Mouse (Mus musculus): ENCODE data around the gene Tmem116.
"Not testable (repeated sequence)": the region's sequence is repeated elsewhere in the genome, so short reads cannot be mapped to it uniquely, and the experiment has no call there.

The Tmem116 gene

DNA sequence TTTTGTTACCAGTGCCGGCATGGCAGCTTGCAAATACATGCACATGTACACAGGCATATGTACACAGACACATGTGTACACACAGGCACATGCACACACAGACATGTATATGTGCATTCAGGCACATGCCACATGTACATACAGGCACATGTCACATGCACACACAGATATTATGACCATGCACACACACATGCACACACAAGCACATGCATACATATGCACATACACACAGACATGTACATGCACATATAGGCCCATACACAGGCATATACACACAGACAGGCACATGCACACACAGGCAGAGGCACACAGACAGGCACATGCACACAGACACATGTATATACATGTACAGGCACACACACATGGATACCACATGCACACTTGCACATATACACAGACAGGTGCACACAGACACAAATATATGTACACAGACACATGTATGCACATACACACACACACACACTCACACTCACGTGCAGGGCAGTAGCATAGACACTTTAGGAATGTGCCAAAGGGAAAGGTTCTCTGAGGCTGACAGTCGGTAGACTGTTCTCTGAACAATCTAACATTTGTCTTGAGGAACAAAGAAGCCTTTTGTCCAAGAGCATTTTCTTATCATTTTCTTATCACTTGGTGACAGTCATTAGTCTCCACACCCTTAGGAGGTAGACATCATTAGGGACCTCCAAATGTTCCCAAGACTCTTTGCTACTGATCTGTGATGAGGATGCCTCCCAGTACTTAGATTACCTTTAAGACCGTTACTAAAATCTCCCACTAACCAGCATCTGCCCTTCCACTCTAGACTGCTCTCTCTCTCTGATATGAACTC, 9.9 kb downstream of the Tmem116 start:
- no peak for DNase-seq (ENCODE audit: extremely low read depth, insufficient read length, low spot score)

DNA sequence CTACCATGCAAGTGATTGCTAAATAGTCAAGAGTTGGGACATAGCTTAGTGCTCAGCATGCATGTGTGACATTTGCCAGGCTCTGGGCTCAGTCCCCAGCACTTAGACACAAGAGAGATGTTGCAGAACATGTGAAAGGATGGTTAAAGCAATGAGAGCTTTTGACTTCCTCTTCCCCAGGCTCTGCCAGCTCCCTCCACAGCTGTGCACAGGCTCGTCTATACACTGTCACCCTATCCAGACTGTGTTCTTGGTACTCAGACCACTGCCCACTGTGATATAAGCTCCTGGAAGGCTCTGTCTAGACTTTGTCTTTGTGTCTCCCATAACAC, 10.4 kb downstream of the Tmem116 start:
- DNase-seq (ENCODE audit: extremely low read depth, insufficient read length, low spot score) = no peak

- no peak for DNase-seq (ENCODE audit: extremely low read depth, insufficient read length, low spot score)
Observed at GRCm38 (mm10) chr5:121462967-121463366, 11.3 kb downstream of the Tmem116 start.

DNA sequence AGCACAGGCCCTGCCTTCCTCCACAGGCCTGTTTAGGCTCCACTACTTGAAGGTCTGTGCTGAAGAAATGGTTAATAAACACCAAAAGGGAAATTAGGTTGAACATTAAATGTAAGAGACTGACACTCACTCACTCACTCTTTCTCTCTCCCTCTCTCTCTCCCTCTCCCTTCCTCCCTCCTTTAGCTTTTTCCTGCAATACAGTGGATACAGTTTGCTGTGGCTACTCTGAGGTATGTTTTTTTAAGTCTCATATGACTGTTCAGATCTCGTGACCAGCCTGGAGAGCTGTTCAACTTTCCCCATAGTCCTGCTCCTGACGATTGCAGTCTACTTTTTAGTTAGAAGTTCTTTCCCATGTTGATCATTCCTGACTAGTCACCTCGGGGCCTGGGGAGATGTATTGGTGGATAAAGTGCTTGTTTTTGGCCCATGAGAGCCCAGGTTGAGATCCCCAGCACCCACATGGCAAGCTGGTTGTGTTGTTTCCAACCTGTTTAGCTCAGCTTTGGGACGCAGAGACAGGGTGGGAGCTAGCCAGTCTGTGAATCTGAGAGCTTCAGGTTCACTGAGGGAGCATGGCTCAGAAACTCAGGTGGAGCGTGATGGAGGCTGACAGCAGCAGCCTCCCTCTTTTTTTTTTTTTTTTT, 12.0 kb downstream of the Tmem116 start:
- no peak for DNase-seq (ENCODE audit: extremely low read depth, insufficient read length, low spot score)

- DNase-seq (ENCODE audit: extremely low read depth, insufficient read length, low spot score) = no peak
Observed at GRCm38 (mm10) chr5:121469566-121469965, 17.9 kb downstream of the Tmem116 start.

GRCm38 (mm10) chr5:121472411-121472810, 20.7 kb downstream of the Tmem116 start:
- no peak for DNase-seq (ENCODE audit: extremely low read depth, insufficient read length, low spot score)

DNA sequence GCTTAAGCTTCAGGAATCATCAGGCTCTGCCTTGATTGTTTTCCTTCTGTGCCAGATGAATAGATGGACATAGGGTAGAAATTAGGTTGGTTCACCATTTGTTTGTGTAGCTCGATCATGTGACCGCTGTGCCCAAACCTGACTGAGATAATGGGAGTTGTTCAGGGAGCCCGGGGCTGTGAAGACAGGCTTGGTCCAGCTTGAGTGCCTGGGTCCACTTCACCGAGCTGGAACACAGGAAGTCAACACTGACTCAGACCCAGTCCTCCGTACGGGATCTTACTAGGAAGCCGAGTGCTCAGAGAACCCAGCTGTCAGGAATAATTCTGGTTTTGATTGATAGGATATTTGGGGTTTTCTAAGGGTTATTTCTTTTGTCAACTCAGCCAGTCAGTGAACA, 22.9 kb downstream of the Tmem116 start:
- no peak for DNase-seq (ENCODE audit: extremely low read depth, insufficient read length, low spot score)

DNA sequence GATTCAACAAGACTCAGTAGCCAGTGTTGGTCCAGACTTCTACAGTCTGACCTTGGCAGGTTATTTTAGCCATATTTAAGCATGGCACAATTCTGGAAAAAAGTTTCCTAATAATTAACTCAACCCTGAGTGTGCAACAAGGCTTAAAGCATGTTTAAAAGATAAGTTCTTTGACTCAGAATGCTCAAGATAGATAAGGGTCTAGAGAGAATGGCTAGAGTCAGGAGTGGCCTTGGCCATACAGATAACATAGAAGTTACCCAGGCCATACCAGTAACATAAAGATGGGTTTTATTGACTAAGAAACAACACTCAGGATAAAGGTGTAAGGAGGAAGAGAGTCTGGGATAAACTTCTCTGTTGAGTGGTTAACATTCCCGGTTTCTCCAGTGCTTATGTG, 24.3 kb downstream of the Tmem116 start:
- no peak for DNase-seq (ENCODE audit: extremely low read depth, insufficient read length, low spot score)

GRCm38 (mm10) chr5:121477680-121478079, 26.0 kb downstream of the Tmem116 start:
- DNase-seq (ENCODE audit: extremely low read depth, insufficient read length, low spot score) = no peak

DNA sequence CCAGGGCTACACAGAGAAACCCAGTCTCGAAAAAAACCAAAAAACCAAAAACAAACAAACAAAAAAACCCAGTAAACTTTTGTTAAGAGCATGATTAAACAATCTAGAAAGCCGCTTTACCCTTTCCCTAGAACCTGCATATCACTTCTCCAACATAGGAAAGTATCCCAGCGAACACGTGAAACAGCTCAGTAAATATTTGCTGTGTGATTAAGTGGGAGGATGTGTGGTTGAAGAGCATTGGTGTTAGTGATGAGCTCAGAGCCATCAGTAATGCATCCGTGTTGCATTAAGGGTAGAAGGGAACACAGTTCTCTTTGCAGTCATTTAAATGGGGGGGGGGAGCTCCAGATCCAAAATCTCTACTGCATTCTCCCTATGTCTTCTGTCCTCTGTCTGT, 33.1 kb downstream of the Tmem116 start:
- DNase-seq (ENCODE audit: extremely low read depth, insufficient read length, low spot score) = no peak

- DNase-seq (ENCODE audit: extremely low read depth, insufficient read length, low spot score) = no peak
Observed at GRCm38 (mm10) chr5:121493305-121493704, 41.6 kb downstream of the Tmem116 start.

GRCm38 (mm10) chr5:121500719-121501118, 49.0 kb downstream of the Tmem116 start:
- DNase-seq (ENCODE audit: extremely low read depth, insufficient read length, low spot score) = no peak

GRCm38 (mm10) chr5:121501424-121501996, 49.8 kb downstream of the Tmem116 start:
- DNase-seq (ENCODE audit: extremely low read depth, insufficient read length, low spot score) = not testable (repeated sequence)

DNA sequence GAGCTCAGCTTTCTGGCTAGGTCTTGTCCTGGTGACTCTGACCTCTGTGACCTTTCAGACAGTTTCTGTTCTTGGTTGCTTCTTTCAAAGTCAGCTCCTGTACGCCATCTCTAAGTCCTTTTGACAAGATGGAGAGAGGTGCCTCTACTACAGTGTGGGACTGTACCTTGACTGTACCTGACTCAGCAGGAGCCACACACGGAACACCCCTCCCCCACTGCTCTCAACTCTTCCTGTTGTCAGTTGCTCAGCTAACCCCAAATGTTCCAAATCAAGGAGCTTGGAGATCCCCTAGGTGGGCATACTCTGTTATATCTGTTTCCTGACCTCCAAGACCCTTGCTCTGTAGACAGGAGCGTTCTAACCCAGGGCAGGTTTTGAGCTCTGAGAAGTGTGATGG, 51.5 kb downstream of the Tmem116 start, which contains the start of gene Adam1b:
Adam1b (minus strand) TSS at position 205 of the 400 bp plus-strand sequence.
- DNase-seq (ENCODE audit: extremely low read depth, insufficient read length, low spot score) = no peak

DNA sequence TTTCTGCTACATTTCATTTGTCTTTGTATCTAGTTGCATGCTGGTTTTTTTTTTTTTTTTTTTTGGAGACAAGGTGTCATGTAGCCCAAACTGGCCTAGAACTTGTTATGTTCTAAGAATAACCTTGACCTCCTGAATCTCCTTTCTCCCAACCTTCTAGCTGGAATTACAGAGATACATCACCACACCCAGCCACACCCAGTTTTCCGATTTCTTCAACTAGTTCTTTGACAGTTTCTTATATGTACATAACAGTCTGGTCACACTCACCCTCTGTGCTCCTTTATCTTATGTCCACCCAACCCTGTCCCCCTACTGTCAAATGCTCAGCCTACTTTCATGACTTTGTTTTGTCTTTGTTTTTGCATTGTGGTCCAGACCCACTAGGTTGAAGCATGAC, 55.2 kb downstream of the Tmem116 start:
- no peak for DNase-seq (ENCODE audit: extremely low read depth, insufficient read length, low spot score)

GRCm38 (mm10) chr5:121510009-121510408, 58.3 kb downstream of the Tmem116 start:
- no peak for DNase-seq (ENCODE audit: extremely low read depth, insufficient read length, low spot score)

DNA sequence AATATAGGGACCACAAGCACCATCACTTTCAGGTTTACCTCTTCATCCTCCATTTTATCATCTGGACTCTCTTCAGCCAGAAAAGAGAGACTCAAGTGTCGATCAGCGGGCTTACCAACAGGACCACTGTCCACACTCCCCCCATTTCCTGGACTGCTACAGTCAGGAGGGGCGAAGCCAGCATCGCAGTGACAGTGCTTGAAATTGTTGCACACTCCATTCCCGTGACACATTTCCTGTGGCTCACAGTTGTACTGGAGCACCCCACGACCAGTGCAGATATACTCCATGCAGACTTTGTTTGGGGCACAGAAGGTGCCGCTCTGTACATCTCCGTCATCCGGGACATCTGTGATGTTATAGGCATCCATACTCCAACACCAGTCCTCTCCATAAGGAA, 67.3 kb downstream of the Tmem116 start:
- no peak for DNase-seq (ENCODE audit: extremely low read depth, insufficient read length, low spot score)

DNA sequence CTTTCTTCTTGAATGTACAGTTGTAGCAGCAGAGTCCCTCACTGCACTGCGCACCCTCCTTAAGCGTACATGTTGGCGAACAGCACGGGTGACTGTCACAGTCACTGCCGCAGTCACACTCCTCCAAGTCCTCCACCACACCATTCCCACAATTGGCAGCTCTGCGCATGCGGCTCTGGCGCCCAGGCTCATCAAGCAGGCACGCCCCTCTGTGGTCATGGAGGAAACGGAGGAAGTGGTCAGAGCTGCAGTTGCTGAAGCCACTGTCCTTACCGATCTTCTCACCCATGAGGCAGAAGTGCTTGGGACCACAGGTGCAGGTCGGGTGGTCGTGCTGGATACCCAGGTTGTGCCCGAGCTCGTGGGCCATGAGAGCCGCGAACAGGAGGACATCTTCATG, 68.1 kb downstream of the Tmem116 start:
- not testable (repeated sequence) for DNase-seq (ENCODE audit: extremely low read depth, insufficient read length, low spot score)

- DNase-seq (ENCODE audit: extremely low read depth, insufficient read length, low spot score) = no peak
Observed at GRCm38 (mm10) chr5:121525774-121526450, 74.2 kb downstream of the Tmem116 start.

- DNase-seq (ENCODE audit: extremely low read depth, insufficient read length, low spot score) = no peak
Observed at GRCm38 (mm10) chr5:121526526-121526925, 74.8 kb downstream of the Tmem116 start.

DNA sequence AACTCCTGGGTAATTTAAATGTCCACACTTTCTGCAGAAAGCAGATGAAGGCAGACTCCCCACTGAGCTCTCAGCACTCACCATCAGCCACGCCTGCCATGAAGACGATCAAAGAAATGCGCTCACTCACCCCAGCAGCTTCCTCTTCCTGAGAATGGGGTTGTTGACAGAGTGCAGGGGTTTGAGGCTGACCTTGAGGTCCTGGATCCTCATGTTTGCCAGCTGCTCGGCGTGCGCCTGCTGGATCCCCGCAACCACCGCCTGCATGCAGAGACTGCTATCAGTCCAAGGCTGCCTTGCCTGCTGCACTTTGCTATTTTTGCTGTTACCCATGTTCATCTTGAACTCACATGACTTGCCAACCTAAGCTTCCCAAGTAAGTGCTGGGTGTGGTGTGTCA, 75.3 kb downstream of the Tmem116 start:
- DNase-seq (ENCODE audit: extremely low read depth, insufficient read length, low spot score) = no peak

All from 3134 (cell line).